Mouse (Mus musculus): ENCODE data around the gene Hoxa1.

Hoxa1 gene

DNA sequence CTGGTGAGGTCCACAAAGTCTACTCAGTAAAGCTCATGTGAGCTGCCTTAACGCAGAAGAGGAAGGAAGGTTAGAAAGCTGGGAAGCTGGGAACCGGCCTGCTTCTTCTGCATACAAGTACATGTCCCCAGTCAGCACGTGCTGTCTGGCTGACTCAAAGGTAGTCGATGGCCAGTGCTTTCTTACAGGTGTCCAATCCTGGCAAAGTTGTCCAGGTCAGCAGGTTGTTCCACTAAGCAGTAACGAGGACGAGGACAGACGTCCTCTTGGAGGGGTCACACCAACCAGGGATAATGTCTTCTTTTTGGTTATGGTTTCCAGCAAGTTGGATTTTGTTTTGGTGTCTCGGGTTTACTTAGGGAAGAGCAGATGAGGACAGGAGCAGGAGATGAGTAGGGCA is 31.8 kb upstream of the Hoxa1 start:
- DNase-seq (ENCODE audit: low spot score), result no peak

DNA sequence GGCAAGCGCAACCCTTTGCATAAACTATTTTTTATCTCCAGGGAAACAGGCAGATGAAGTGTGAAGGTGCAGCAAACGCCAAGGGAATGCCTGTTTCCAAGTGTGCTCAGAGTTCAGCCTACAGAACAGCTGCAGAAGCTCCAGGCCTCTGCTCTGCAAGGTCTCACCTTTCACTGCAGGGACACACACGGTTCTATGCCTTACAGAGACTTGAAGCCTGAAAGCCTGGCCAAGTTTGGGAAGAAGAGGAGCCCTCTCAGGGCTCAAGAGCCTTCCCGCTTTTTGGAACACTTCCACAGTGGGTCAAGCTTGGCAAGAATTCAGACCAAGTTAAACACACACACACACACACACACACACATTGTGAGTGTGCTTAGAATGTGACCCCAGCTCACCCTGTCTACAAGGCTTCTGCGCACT is 31.1 kb upstream of the Hoxa1 start:
- no peak for DNase-seq (ENCODE audit: low spot score)

DNA sequence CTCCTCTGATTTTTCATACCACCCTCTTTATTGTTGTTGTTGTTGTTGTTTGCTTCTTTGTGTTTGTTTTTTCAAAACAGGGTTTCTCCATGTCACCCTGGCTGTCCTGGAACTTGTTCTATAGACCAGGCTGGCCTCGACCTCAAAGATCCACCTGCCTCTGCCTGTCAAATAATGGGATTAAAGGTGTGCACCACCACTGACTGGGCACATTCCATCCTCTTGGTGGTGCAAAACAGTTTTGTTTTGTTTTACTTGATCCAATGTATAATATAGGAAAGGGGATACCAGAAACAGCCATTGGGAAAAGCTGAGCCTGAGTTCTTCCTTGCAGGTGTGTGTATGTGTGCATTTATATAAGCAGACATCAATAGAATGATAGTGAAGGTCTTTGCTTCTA is 28.4 kb upstream of the Hoxa1 start:
- DNase-seq (ENCODE audit: low spot score), result no peak

DNA sequence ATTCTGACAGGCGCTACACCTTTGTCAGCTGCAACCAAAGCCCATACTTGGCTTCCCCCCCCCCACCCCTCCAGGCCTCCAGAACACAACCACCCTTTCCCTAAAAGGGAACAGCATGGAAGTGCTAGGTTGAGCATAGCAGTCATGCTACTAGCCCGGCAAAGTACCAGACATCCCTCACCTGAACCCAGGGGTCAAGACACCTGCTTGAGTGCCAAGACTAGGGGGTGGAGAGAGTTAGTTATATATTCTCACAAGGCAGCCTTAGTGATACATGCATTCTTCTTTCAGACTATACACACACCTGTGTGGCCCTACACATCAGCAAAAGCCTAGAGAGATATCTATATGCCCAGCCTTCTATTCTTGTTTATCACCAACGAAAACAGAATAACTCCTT is 27.7 kb upstream of the Hoxa1 start:
- no peak for DNase-seq (ENCODE audit: low spot score)

- no peak for DNase-seq (ENCODE audit: low spot score)
Measured at GRCm38 (mm10) chr6:52185222-52185621, 27.1 kb upstream of the Hoxa1 start.

DNA sequence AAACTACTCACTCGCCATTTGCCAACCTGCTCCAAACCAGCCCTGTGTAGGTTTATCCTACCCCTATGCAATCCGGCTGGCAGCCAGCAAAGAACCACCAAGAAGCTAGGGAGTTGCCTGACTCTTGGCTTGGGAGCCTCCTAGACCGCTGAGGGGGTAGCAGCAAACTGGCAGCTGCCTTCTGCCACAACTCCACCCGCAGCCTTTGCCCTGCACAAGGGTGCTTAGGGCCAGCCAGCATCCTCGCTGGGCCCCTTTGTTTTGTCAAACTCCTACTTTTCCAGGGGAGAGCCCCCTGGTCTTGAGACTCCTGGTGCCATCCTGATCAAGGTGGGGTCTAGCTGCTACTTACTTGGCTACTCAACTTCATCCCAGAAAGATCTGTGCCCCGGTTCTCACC is 26.6 kb upstream of the Hoxa1 start:
- no peak for DNase-seq (ENCODE audit: low spot score)

DNA sequence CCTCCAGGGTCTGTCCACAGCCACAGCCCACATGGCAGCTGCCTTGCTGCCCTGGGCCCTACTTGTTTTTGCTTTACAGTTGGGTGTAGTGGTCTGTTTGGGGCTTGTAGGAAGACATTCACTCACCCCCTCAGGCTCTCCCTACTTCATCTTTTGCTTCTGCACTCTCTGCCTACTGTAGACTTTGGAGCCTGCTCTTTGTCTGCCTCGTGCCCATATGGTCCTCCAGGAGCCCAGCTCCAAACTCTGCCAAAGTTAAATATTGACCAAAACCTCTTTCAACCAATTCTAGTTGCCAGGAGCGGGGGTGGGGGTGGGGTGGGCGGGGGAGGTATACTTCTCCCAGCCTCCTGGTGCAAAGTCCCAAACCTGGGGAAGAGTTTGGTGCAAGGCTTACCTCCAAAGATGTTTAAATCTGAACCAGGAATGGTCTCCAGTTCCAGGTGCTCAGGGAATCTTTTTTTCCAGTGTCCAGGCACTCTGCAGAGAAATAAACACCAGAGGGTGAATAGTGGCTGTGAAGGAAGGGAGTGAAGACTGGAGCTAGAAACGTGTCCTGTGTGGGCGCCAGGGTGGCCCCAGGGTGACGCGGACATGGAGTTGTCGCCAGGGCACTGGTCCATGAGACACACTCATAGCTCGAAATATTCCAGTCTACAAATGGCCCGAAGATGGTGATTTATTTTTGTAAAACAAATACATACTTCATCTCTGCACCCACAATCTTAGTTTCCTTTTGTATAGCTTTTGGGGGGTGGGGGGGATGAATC is 25.4 kb upstream of the Hoxa1 start:
- DNase-seq (ENCODE audit: low spot score), result no peak

DNA sequence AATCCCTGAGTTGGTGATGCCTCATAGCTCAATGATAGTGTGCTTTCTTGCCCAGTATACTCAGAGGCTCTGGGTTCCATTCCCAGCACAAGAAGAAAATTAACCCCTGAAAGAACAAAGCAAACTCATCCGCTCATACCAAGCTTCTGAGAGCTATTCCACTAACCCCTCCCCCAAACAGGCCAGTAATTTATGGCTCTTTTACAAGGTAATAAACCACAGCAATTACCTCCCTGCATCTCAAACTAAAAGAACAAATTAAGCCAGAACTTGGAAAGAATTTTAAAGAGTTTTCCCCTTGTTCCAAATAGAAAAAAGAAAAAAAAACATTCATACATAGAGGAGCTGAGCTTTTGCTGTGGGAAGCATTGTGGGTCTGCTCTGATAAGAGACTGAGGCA is 24.7 kb upstream of the Hoxa1 start:
- no peak for DNase-seq (ENCODE audit: low spot score)

- no peak for DNase-seq (ENCODE audit: low spot score)
Measured at GRCm38 (mm10) chr6:52182030-52182429, 23.9 kb upstream of the Hoxa1 start.

DNA sequence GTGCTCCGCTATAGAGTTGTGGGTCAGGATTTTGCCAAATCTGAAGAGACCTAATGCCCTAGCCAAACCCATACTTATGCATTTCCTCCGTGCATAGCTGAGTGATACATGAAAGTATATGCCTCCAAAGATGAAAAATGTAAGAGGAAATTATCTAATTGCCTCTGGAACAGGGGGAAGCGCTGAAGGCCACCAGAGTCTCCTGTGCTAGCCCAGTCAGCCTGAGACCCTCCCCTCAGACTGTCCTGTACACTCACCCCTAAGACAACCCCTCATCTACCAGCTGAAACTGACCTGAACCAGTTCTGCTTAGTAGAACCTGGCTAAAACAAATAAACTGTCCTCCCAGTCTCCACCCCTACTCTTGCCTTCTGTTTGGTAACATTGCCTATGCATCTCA is 22.6 kb upstream of the Hoxa1 start:
- no peak for DNase-seq (ENCODE audit: low spot score)

- no peak for DNase-seq (ENCODE audit: low spot score)
Measured at GRCm38 (mm10) chr6:52180213-52180710, 22.1 kb upstream of the Hoxa1 start.

GRCm38 (mm10) chr6:52179690-52180089 is 21.6 kb upstream of the Hoxa1 start:
- no peak for DNase-seq (ENCODE audit: low spot score)

DNA sequence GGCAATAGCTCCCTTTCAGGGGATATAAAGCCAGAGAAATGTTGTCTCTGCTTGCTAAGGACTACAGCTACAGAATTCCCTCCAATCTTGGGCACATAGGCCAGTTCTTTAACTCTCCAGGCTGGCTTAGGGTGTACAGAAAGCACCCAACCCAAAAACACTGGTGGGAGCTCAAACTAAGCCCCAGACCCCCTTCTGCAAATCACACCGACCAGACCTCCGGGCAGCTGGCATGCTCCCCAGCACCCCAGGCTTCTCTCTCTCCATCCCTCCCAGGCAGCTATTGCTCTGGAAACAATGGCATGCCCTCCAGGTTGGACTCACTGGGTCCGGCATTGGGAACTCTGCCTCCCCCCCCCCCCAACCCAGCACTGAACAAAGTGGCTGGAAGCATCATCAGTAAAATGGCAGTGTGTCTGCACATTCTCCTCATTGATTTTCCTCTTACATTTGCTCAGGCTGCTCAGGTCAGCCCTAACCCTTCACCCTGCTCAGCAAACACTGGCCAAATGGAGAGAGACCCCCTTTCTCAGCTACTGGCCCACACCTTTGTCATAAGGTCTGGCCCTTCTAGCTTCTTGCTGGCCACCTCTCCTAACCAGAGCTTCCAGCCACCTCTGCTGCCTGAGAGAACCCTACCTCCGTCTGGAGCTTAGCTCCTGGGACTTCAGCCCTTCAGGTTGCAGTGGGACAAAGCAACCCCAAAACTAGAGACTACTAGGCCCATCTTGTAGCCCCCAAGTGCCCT is 21.0 kb upstream of the Hoxa1 start:
- no peak for DNase-seq (ENCODE audit: low spot score)

- DNase-seq (ENCODE audit: low spot score), result no peak
Measured at GRCm38 (mm10) chr6:52177806-52178205, 19.7 kb upstream of the Hoxa1 start.

GRCm38 (mm10) chr6:52177061-52177735 is 19.1 kb upstream of the Hoxa1 start, which contains the start of gene 5730596B20Rik:
Gene 5730596B20Rik (plus strand): TSS chr6:52177498.
- no peak for DNase-seq (ENCODE audit: low spot score)

- no peak for DNase-seq (ENCODE audit: low spot score)
Measured at GRCm38 (mm10) chr6:52176391-52176790, 18.3 kb upstream of the Hoxa1 start.

- DNase-seq (ENCODE audit: low spot score), result no peak
Measured at GRCm38 (mm10) chr6:52175864-52176263, 17.7 kb upstream of the Hoxa1 start.

DNA sequence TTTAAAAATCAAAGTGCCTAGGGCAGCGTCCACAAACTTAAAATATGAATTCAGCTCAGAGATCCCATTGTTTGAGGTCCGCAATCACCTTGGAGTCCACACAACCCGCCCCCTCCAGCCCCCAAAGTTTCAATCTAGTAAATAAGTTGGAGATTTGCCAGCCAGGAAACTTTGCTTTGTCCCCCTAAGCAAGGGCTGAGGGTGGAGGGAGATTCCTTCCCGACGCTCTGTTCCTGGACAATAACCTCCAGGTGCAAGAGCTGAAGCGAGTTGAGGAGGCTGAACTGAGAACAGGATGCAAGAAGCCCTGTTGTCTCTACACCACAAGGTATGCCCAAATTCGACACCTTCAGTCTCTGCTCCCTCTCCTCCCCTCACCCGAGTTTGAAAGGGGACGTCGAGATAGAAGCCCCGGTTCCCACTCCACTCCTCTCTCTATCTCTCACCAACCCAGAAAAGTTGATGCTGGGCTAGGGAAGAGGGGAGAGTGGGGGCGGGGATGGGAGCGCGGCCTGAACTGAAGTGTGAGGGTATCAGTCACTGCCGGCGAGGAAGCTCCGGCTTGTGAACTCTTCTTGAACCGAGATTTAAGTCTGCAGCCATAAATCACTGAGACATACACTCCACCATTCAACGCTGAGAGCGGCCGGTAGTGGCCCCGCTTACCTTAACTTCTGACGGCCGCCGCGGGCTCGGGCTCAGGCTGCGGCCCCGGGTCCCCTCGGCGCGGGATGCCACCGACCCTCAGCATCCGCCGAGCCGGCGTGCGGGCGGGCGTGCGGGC is 17.0 kb upstream of the Hoxa1 start:
- DNase-seq (ENCODE audit: low spot score), result no peak

GRCm38 (mm10) chr6:52173648-52174047 is 15.5 kb upstream of the Hoxa1 start:
- DNase-seq (ENCODE audit: low spot score), result no peak

DNA sequence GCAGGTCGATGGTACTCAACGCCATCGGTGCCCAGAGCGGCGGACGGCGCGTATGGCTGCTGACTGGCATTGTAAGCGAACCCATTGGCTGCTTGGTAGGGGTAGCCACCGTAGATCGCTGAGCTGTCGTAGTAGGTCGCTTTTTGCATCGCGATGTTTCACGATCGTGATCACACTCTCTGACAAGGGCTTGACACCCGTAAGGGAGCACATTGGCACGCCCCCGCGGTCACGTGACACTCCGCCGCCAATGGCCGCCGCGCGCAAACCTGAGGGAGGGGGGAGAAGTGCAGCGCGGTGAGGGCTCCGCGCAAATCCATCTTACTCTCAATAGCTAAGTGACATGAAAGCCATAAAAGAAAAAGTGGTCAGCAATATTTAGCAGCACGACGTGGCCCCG is 14.4 kb upstream of the Hoxa1 start:
- no peak for DNase-seq (ENCODE audit: low spot score)

GRCm38 (mm10) chr6:52171938-52172337 is 13.8 kb upstream of the Hoxa1 start:
- DNase-seq (ENCODE audit: low spot score), result no peak

DNA sequence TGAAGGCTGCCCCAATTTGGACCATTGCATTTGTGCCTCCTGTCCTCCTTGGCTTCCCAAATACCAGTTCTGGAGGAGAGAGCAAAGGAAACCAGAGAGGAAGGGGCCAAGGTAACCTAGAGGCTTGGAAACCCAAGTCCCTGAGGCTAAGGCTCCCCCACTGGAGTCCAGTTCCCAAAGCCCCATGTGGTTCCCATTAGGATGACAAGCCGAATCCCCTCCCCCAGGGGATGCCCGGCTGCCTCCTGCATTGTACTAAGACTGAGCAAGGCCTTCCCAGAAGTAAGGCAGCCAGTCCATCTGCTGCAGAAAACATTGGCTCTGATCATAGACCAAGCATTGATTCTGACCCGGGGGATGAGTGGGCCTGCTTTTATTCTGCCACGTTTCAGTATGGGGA is 13.2 kb upstream of the Hoxa1 start:
- DNase-seq (ENCODE audit: low spot score), result no peak

Data from layer of hippocampus, adult 9-10 months (tissue).